Mouse (Mus musculus): ENCODE measurements around the gene Trpc3.
"Not testable (repeated sequence)": the region's sequence is repeated elsewhere in the genome, so short reads cannot be mapped to it uniquely, and the experiment has no call there.

GRCm38 (mm10) chr3:36599773-36600172 is 90.2 kb downstream of the Trpc3 start:
- not testable (repeated sequence) for TF ChIP-seq CTCF (IDR thresholded peaks at IDR 0.05; ENCODE audit: control insufficient read depth, insufficient read depth, insufficient replicate concordance, low read depth, low read length); POLR2A (IDR thresholded peaks at IDR 0.05; ENCODE audit: control insufficient read depth, low read depth, low read length)
